Mouse (Mus musculus): ENCODE results near the gene Tceanc. TPM values are rescaled to one million over a fixed set of nuclear protein-coding genes. Genes with fewer than 3 reads are reported as not detected.

Tceanc gene
- total and polyA plus RNA-seq, 3 experiments, result 3.6 to 5.7 TPM; not detected in 1

GRCm38 (mm10) chrX:166512071-166512470 lies 6.3 kb downstream of the Tceanc start (continued):
- TF ChIP-seq MYC (IDR thresholded peaks at IDR 0.05; ENCODE audit: low read depth, low read length) (no peak), UBTF (IDR thresholded peaks at IDR 0.05; ENCODE audit: borderline replicate concordance, insufficient read depth, low read depth, low read length) (no peak), ZC3H11A (IDR thresholded peaks at IDR 0.05; ENCODE audit: low read depth, low read length) (no peak), RCOR1 (IDR thresholded peaks at IDR 0.05; ENCODE audit: low read depth, low read length) (peak; percentile 43; the same call in 1 of the 2 replicates), TAL1 (IDR thresholded peaks at IDR 0.05; ENCODE audit: low read length) (peak; percentile 37; the same call in 1 of the 2 replicates), SMC3 (IDR thresholded peaks at IDR 0.05; ENCODE audit: low read depth, low read length) (no peak), ZNF384 (IDR thresholded peaks at IDR 0.05; ENCODE audit: low read depth, low read length) (peak; percentile 83), GABPA (IDR thresholded peaks at IDR 0.05; ENCODE audit: low read depth, low read length) (no peak), NELFE (IDR thresholded peaks at IDR 0.05; ENCODE audit: low read depth, low read length) (no peak), CHD2 (IDR thresholded peaks at IDR 0.05; ENCODE audit: low read length) (no peak), ZKSCAN1 (IDR thresholded peaks at IDR 0.05; ENCODE audit: low read depth, low read length) (no peak), ELF1 (IDR thresholded peaks at IDR 0.05; ENCODE audit: low read depth, low read length) (no peak), POLR2A (IDR thresholded peaks at IDR 0.05; ENCODE audit: control insufficient read depth in 1 of 2, insufficient read depth in 1 of 2, low read depth in 1 of 2, low read length in 2 of 2, poor library complexity in 1 of 2) (no peak), JUND (IDR thresholded peaks at IDR 0.05; ENCODE audit: low read depth, low read length) (no peak), SIN3A (IDR thresholded peaks at IDR 0.05; ENCODE audit: low read length) (no peak), USF1 (IDR thresholded peaks at IDR 0.05; ENCODE audit: low read depth, low read length) (no peak), RAD21 (IDR thresholded peaks at IDR 0.05; ENCODE audit: low read depth, low read length) (no peak), TCF12 (IDR thresholded peaks at IDR 0.05; ENCODE audit: low read depth, low read length) (peak; percentile 57), MXI1 (IDR thresholded peaks at IDR 0.05; ENCODE audit: low read depth, low read length) (no peak), CHD1 (IDR thresholded peaks at IDR 0.05; ENCODE audit: low read depth, low read length) (no peak)

GRCm38 (mm10) chrX:166511107-166511506 lies 7.3 kb downstream of the Tceanc start:
- no peaks in the 10 kb centered on the region for H3K27me3 ChIP-seq (ENCODE audit: control insufficient read depth in 1 of 2, insufficient read depth in 2 of 2, low read length in 2 of 2)
- peak overlapping the region; percentile 61 for H3K27ac ChIP-seq (ENCODE audit: control insufficient read depth, low read depth, low read length)
- peaks cover 7% of the 10 kb centered on the region; the same call in 1 of the 2 replicates for H3K79me2 ChIP-seq (ENCODE audit: control insufficient read depth, insufficient read depth, low read length, poor library complexity)
- H3K4me1 ChIP-seq (ENCODE audit: control insufficient read depth in 1 of 2, insufficient read depth in 2 of 2, low read length in 2 of 2), result peaks cover 4 to 25% of the 10 kb centered on the region in 2 experiments
- no peaks in the 10 kb centered on the region for H3K9me3 ChIP-seq (replicated peaks; ENCODE audit: insufficient read depth, low read length)
- H3K36me3 ChIP-seq (ENCODE audit: control insufficient read depth in 1 of 2, insufficient read depth in 2 of 2, low read length in 2 of 2), result peaks cover 0 to 32% of the 10 kb centered on the region in 2 experiments; a peak in 2 of 4 replicates
- peak overlapping the region; percentile 88 for H3K9ac ChIP-seq (ENCODE audit: control insufficient read depth, low read depth, low read length, poor library complexity, severe bottlenecking)
- TF ChIP-seq GATA1 (IDR thresholded peaks at IDR 0.05; ENCODE audit: low read depth, low read length) (no peak), CHD1 (IDR thresholded peaks at IDR 0.05; ENCODE audit: low read depth, low read length) (0 out of 2 replicates have a peak, but pooled peaks have one; percentile 72), EP300 (IDR thresholded peaks at IDR 0.05; ENCODE audit: low read depth in 1 of 2, low read length in 2 of 2) (0 out of 4 replicates have a peak, but pooled peaks of 1 of the 2 experiments have one; percentile 17), SIN3A (IDR thresholded peaks at IDR 0.05; ENCODE audit: low read length) (no peak), E2F4 (IDR thresholded peaks at IDR 0.05; ENCODE audit: borderline replicate concordance, low read depth, low read length) (no peak)
- DNase-seq (ENCODE audit: low read depth, low spot score), result peak; percentile 53
- H3K4me3 ChIP-seq (ENCODE audit: control insufficient read depth in 1 of 2, insufficient read depth in 1 of 2, low read depth in 2 of 2, low read length in 2 of 2), result peak overlapping the region in 1 of 2 experiments; percentile 78; a peak in 3 of 4 replicates
